Mouse (Mus musculus): ENCODE data around the gene Kmt5c. TPM values are rescaled to one million over a fixed set of nuclear protein-coding genes. Genes with fewer than 3 reads are reported as not detected.

Gene Kmt5c
- polyA plus RNA-seq, 1 experiment, result 197 TPM

DNA sequence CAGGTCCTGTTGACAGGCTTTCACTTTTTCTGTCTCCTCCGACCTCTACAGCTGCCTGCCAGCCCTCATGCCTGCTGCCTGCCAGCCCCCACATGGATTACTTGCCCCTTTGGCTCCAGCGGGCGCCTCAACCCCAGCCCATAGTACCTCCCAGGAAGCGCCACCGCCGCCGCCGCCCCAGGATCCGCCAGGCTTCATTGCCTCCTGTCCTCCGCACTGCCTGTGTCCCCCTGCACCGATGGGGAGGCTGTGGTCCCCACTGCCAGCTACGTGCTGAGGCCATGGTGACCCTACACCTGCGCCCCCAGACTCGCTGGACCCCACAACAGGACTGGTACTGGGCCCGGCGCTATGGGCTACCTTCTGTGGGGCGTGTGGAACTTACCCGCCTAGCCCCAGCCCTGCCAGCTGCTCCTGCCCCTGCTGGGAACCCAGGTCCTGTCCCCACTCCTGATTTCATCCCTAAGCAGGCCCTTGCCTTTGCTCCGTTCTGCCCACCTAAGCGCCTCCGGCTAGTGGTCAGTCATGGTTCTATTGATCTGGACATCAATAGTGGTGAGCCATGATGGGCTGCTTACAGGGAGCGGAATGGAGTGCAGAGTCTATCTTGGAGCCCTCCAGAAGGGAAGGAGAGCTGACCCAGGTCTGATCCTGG lies 6.5 kb downstream of the Kmt5c start:
- TF ChIP-seq POLR2A (IDR thresholded peaks at IDR 0.05; ENCODE audit: borderline replicate concordance, extremely low read depth, insufficient read depth, insufficient read length, poor library complexity, severe bottlenecking) (no peak), CTCF (IDR thresholded peaks at IDR 0.05; ENCODE audit: borderline replicate concordance, extremely low read depth, insufficient read depth, insufficient read length) (no peak)
- no peak for DNase-seq (ENCODE audit: low read depth)

- TF ChIP-seq POLR2A (IDR thresholded peaks at IDR 0.05; ENCODE audit: borderline replicate concordance, extremely low read depth, insufficient read depth, insufficient read length, poor library complexity, severe bottlenecking), result no peak
- TF ChIP-seq CTCF (IDR thresholded peaks at IDR 0.05; ENCODE audit: borderline replicate concordance, extremely low read depth, insufficient read depth, insufficient read length), result no peak
- no peak for DNase-seq (ENCODE audit: low read depth)
Measured at GRCm38 (mm10) chr7:4747156-4747899, 7.4 kb downstream of the Kmt5c start.

- DNase-seq (ENCODE audit: low read depth), result no peak
- TF ChIP-seq CTCF (IDR thresholded peaks at IDR 0.05; ENCODE audit: borderline replicate concordance, extremely low read depth, insufficient read depth, insufficient read length) (no peak), POLR2A (IDR thresholded peaks at IDR 0.05; ENCODE audit: borderline replicate concordance, extremely low read depth, insufficient read depth, insufficient read length, poor library complexity, severe bottlenecking) (no peak)
Measured at GRCm38 (mm10) chr7:4748321-4748720, 8.4 kb downstream of the Kmt5c start.

GRCm38 (mm10) chr7:4749169-4749568 lies 9.3 kb downstream of the Kmt5c start:
- no peak for DNase-seq (ENCODE audit: low read depth)
- TF ChIP-seq CTCF (IDR thresholded peaks at IDR 0.05; ENCODE audit: borderline replicate concordance, extremely low read depth, insufficient read depth, insufficient read length) (no peak), POLR2A (IDR thresholded peaks at IDR 0.05; ENCODE audit: borderline replicate concordance, extremely low read depth, insufficient read depth, insufficient read length, poor library complexity, severe bottlenecking) (no peak)

GRCm38 (mm10) chr7:4751971-4752820 lies 12.3 kb downstream of the Kmt5c start:
- DNase-seq (ENCODE audit: low read depth), result peak; percentile 49
- TF ChIP-seq POLR2A (IDR thresholded peaks at IDR 0.05; ENCODE audit: borderline replicate concordance, extremely low read depth, insufficient read depth, insufficient read length, poor library complexity, severe bottlenecking) (no peak), CTCF (IDR thresholded peaks at IDR 0.05; ENCODE audit: borderline replicate concordance, extremely low read depth, insufficient read depth, insufficient read length) (no peak)

DNA sequence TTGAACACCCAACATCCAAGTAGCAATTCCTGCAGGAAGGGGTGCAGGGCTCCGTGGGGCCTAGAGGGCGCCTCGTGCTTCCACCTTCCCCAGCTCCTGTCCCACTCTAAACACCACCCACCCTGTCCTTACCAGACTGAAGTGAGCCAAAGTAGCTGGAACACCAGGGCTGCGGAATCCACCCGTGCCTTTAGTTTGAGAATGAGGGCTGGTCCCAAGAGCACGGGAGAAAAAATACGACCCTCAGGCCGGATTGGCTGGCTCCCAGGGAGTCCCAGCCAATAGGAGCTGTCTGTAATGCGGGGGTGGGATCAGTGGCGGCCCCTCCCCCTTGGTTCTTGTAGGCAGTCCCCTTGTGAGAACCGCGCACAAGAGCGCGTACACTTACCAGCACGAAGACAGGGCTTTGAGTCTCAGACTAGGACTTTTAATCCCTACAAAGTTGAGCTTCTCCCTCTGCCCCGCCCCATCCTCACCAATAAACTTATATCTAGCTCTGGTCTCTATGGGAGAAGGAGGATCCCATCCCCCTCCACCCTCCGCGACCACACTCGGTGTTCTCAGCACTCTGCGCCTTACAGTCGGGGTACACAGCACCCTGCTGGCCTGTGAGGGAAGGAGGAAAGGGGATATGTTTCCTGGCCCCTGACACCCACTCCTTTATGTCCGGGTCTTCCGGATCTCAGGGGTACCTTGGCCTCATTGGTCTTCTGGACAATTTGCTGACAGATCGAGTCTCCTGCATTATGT lies 13.1 kb downstream of the Kmt5c start, which contains the start of gene Cox6b2:
TSS of gene Cox6b2 (minus strand) at position 274 of the 750 bp plus-strand sequence.
- TF ChIP-seq POLR2A (IDR thresholded peaks at IDR 0.05; ENCODE audit: borderline replicate concordance, extremely low read depth, insufficient read depth, insufficient read length, poor library complexity, severe bottlenecking) (no peak), CTCF (IDR thresholded peaks at IDR 0.05; ENCODE audit: borderline replicate concordance, extremely low read depth, insufficient read depth, insufficient read length) (no peak)
- DNase-seq (ENCODE audit: low read depth), result peak; percentile 95

DNA sequence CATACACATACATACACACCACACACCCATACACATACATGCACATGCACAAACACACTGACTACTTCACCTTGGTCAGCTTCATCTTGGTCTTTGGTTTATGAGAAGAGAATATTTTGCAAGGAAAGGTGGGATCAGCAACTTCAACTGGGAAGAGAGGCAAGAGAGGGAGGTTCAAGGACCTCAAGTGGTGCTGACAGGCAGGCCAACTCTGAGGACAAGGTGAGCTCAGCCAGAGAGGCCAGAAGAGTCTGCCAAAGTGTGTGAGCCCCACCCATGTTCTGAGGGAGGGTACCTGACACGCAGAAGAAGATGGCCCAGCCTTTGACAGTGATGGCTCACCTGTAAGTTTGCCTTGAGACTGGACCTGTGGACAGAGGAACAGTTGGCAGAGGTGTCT lies 19.8 kb downstream of the Kmt5c start:
- TF ChIP-seq CTCF (IDR thresholded peaks at IDR 0.05; ENCODE audit: borderline replicate concordance, extremely low read depth, insufficient read depth, insufficient read length) (no peak), POLR2A (IDR thresholded peaks at IDR 0.05; ENCODE audit: borderline replicate concordance, extremely low read depth, insufficient read depth, insufficient read length, poor library complexity, severe bottlenecking) (no peak)
- no peak for DNase-seq (ENCODE audit: low read depth)

GRCm38 (mm10) chr7:4764946-4765710 lies 25.2 kb downstream of the Kmt5c start:
- no peak for TF ChIP-seq POLR2A (IDR thresholded peaks at IDR 0.05; ENCODE audit: borderline replicate concordance, extremely low read depth, insufficient read depth, insufficient read length, poor library complexity, severe bottlenecking)
- no peak for TF ChIP-seq CTCF (IDR thresholded peaks at IDR 0.05; ENCODE audit: borderline replicate concordance, extremely low read depth, insufficient read depth, insufficient read length)

DNA sequence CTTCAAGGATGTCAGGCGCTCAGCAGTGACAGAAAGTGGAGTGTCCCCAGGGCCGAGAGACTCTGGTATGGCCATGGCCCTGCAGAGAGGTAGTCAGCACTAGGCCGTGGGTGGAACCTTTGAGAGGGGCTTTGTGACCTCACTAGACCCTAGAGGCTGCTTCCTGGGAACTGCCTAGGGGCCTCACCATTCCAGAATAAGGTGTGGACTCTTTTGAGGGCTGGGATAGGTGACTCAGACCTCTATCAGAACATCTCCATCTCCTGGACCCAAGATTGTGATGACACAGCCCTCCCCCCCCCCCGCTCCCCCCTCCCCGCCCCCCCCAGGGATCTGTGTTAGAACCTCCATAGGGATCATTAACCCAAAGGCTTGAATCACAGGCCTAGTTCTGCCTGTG lies 31.3 kb downstream of the Kmt5c start, which contains the start of gene Fam71e2:
TSS of gene Fam71e2 (minus strand) at position 101 of the 400 bp plus-strand sequence.
- no peak for DNase-seq (ENCODE audit: low read depth)
- TF ChIP-seq CTCF (IDR thresholded peaks at IDR 0.05; ENCODE audit: borderline replicate concordance, extremely low read depth, insufficient read depth, insufficient read length) (no peak), POLR2A (IDR thresholded peaks at IDR 0.05; ENCODE audit: borderline replicate concordance, extremely low read depth, insufficient read depth, insufficient read length, poor library complexity, severe bottlenecking) (no peak)

More at GRCm38 (mm10) chr7:4764946-4765710, 25.2 kb downstream of the Kmt5c start:
- peak; percentile 61 for DNase-seq (ENCODE audit: low read depth)

- TF ChIP-seq POLR2A (IDR thresholded peaks at IDR 0.05; ENCODE audit: borderline replicate concordance, extremely low read depth, insufficient read depth, insufficient read length, poor library complexity, severe bottlenecking) (no peak), CTCF (IDR thresholded peaks at IDR 0.05; ENCODE audit: borderline replicate concordance, extremely low read depth, insufficient read depth, insufficient read length) (no peak)
- no peak for DNase-seq (ENCODE audit: low read depth)
Measured at GRCm38 (mm10) chr7:4776131-4776530, 36.2 kb downstream of the Kmt5c start.
